Mouse (Mus musculus): ENCODE measurements around the gene Smyd3. TPM values are rescaled to one million over a fixed set of nuclear protein-coding genes. Genes with fewer than 3 reads are reported as not detected.

The Smyd3 gene
- polyA plus RNA-seq, 1 experiment, result 2.4 TPM

DNA sequence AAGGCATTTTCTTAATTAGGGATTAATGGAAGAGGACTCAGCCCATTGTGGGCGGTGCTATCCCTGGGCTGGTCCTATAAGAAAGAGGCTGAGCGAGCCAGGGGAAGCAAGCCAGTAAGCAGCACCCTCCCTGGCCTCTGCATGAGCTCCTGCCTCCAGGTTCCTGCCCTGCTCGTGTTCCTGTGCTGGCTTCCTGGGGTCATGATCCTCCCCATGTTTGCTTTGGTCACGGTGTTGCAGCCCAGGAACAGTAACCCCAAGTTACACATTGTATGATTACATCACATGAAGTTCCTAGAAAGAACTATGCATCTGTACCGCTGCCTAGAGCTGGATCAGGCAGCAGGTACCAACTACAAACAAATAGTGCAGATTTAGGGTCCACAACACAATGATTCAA, 536.2 kb downstream of the Smyd3 start:
- Histone ChIP-seq H3K27ac (ENCODE audit: control insufficient read depth, insufficient read depth, low read depth, low read length) (no peak overlapping the region), H3K4me3 (ENCODE audit: control insufficient read depth, low read depth, low read length) (no peak overlapping the region), H3K27me3 (ENCODE audit: control insufficient read depth, insufficient read depth, low read length) (no peaks in the 10 kb centered on the region), H3K4me1 (ENCODE audit: control insufficient read depth, insufficient read depth, low read length) (no peaks in the 10 kb centered on the region), H3K36me3 (ENCODE audit: control insufficient read depth, insufficient read depth, low read length) (no peaks in the 10 kb centered on the region)
- TF ChIP-seq POLR2A (IDR thresholded peaks at IDR 0.05; ENCODE audit: control insufficient read depth, low read depth, low read length) (no peak), CTCF (IDR thresholded peaks at IDR 0.05; ENCODE audit: control insufficient read depth, insufficient read depth, insufficient replicate concordance, low read depth, low read length) (no peak)

DNA sequence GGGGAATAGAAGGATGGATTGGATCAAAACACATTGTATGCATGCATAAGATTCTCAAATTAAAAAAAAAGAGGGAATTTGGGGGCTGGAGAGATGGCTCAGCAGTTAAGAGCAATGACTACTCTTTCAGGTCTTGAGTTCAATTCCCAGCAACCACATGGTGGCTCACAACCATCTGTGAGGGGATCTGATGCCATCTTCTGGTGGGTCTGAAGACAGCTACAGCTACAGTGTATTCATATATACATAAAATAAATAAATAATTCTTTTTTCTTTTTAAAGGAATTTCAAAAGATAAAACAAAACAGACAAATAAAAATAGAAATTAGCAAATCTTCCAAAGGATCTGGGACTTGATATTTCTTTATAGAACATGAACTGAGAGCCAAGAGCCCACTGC, 537.7 kb downstream of the Smyd3 start:
- H3K4me1 ChIP-seq (ENCODE audit: control insufficient read depth, insufficient read depth, low read length), result no peaks in the 10 kb centered on the region
- H3K27ac ChIP-seq (ENCODE audit: control insufficient read depth, insufficient read depth, low read depth, low read length), result no peak overlapping the region
- H3K36me3 ChIP-seq (ENCODE audit: control insufficient read depth, insufficient read depth, low read length), result no peaks in the 10 kb centered on the region
- H3K4me3 ChIP-seq (ENCODE audit: control insufficient read depth, low read depth, low read length), result no peak overlapping the region
- no peaks in the 10 kb centered on the region for H3K27me3 ChIP-seq (ENCODE audit: control insufficient read depth, insufficient read depth, low read length)
- TF ChIP-seq CTCF (IDR thresholded peaks at IDR 0.05; ENCODE audit: control insufficient read depth, insufficient read depth, insufficient replicate concordance, low read depth, low read length) (no peak), POLR2A (IDR thresholded peaks at IDR 0.05; ENCODE audit: control insufficient read depth, low read depth, low read length) (no peak)

DNA sequence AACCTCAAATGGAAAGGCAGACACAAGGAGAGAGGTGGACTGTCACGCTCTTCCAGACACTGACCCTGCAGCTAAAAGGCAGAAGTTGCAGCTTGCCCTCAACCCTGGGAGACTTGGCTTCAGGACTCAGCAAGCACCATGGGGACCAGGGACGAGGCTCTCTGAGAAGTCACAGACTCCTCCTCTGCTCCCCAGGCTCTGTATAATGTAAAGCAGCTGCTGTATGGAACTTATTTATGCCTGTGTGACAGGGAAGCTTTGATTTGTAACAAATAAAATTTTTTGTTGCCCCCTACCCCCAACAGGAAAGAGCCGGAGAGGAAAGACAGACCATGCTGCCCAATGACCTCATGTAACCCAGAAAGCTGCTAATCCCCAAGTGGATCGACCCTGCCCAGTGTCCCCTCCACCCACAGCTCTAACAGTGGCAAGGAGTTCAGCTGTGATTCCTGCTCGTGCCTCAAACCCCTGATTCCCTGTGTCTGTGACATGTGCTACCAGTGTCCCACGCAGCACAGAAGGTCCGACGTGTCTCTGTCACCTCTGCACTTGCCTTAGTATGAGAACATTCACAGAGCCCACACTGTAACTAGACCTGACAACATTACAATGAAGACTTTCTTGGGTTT, 539.1 kb downstream of the Smyd3 start:
- TF ChIP-seq CTCF (IDR thresholded peaks at IDR 0.05; ENCODE audit: control insufficient read depth, insufficient read depth, insufficient replicate concordance, low read depth, low read length) (no peak), POLR2A (IDR thresholded peaks at IDR 0.05; ENCODE audit: control insufficient read depth, low read depth, low read length) (no peak)
- no peaks in the 10 kb centered on the region for H3K36me3 ChIP-seq (ENCODE audit: control insufficient read depth, insufficient read depth, low read length)
- no peaks in the 10 kb centered on the region for H3K4me1 ChIP-seq (ENCODE audit: control insufficient read depth, insufficient read depth, low read length)
- no peak overlapping the region for H3K27ac ChIP-seq (ENCODE audit: control insufficient read depth, insufficient read depth, low read depth, low read length)
- no peak overlapping the region for H3K4me3 ChIP-seq (ENCODE audit: control insufficient read depth, low read depth, low read length)
- H3K27me3 ChIP-seq (ENCODE audit: control insufficient read depth, insufficient read depth, low read length), result no peaks in the 10 kb centered on the region

DNA sequence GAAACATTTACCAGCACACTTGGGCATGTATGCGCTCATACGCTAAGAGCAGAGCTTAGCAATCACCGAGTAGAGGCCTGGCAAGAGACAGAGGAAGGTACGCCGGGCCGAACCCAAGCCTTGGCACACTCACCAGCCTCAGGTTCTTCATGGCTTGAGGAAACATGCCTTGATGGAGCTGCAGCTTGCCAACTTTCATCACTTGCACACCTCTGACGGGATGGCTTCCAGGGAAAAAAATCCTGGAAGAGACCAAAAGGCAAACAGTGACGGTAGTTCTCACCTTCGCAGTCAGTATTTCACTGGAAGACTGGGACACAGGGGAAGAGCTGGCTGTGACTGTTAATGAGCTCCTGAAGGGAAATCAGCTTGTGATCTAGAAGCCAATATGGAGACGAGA, 545.8 kb downstream of the Smyd3 start:
- H3K4me3 ChIP-seq (ENCODE audit: control insufficient read depth, low read depth, low read length), result no peak overlapping the region
- no peaks in the 10 kb centered on the region for H3K4me1 ChIP-seq (ENCODE audit: control insufficient read depth, insufficient read depth, low read length)
- H3K27ac ChIP-seq (ENCODE audit: control insufficient read depth, insufficient read depth, low read depth, low read length), result no peak overlapping the region
- TF ChIP-seq CTCF (IDR thresholded peaks at IDR 0.05; ENCODE audit: control insufficient read depth, insufficient read depth, insufficient replicate concordance, low read depth, low read length) (no peak), POLR2A (IDR thresholded peaks at IDR 0.05; ENCODE audit: control insufficient read depth, low read depth, low read length) (no peak)
- H3K27me3 ChIP-seq (ENCODE audit: control insufficient read depth, insufficient read depth, low read length), result no peaks in the 10 kb centered on the region
- no peaks in the 10 kb centered on the region for H3K36me3 ChIP-seq (ENCODE audit: control insufficient read depth, insufficient read depth, low read length)

DNA sequence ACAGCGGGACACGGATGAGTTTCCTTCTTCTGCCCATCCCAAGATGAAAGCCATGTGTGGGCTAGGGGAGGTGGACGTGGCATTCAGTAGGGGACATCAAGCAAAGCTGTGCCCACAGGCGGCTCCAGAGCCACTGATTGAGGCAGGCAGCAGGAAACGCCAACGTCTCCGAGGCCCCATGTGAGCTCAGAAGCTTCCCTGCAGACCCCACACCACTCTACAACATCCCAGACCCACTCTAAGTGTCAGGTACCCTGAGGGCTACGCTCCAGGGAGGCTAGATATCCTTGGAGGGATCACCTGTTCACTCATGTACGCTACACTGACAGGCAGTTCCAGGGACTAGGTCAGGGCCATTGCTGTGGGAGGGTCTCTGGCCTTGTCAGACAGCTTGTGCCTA, 556.2 kb downstream of the Smyd3 start:
- no peaks in the 10 kb centered on the region for H3K36me3 ChIP-seq (ENCODE audit: control insufficient read depth, insufficient read depth, low read length)
- no peak overlapping the region for H3K4me3 ChIP-seq (ENCODE audit: control insufficient read depth, low read depth, low read length)
- no peak overlapping the region for H3K27ac ChIP-seq (ENCODE audit: control insufficient read depth, insufficient read depth, low read depth, low read length)
- H3K27me3 ChIP-seq (ENCODE audit: control insufficient read depth, insufficient read depth, low read length), result no peaks in the 10 kb centered on the region
- no peaks in the 10 kb centered on the region for H3K4me1 ChIP-seq (ENCODE audit: control insufficient read depth, insufficient read depth, low read length)
- TF ChIP-seq POLR2A (IDR thresholded peaks at IDR 0.05; ENCODE audit: control insufficient read depth, low read depth, low read length) (no peak), CTCF (IDR thresholded peaks at IDR 0.05; ENCODE audit: control insufficient read depth, insufficient read depth, insufficient replicate concordance, low read depth, low read length) (no peak)

DNA sequence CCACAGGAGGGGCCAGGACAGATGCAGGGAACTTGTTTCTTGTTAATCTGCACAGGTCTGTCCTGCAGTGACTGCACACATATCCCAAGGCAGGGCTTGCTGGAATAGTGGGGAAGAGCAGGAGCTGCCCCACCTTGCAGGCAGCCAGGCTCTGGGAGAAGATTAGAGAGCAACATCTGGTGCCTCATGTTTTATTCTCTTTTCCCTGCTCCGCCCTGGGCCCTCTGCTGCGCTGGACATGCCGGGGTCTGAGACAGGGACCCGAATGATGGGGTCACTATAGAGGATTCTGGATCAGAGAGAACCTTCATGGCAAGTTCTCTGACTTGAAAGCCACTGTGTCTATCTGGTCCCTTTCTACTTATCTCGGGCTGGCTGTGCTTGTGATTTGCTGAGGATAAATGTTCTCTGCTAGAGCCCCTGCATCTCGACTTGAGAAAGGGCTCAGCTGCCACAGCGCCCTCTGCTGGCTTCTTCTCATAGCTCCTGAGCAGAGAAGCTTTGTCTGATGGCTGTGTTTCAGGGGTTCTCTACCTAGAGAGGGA, 557.8 kb downstream of the Smyd3 start:
- Histone ChIP-seq H3K4me3 (ENCODE audit: control insufficient read depth, low read depth, low read length) (no peak overlapping the region), H3K27ac (ENCODE audit: control insufficient read depth, insufficient read depth, low read depth, low read length) (no peak overlapping the region), H3K4me1 (ENCODE audit: control insufficient read depth, insufficient read depth, low read length) (no peaks in the 10 kb centered on the region), H3K36me3 (ENCODE audit: control insufficient read depth, insufficient read depth, low read length) (no peaks in the 10 kb centered on the region), H3K27me3 (ENCODE audit: control insufficient read depth, insufficient read depth, low read length) (no peaks in the 10 kb centered on the region)
- TF ChIP-seq CTCF (IDR thresholded peaks at IDR 0.05; ENCODE audit: control insufficient read depth, insufficient read depth, insufficient replicate concordance, low read depth, low read length) (peak; percentile 70; the same call in 1 of the 2 replicates), POLR2A (IDR thresholded peaks at IDR 0.05; ENCODE audit: control insufficient read depth, low read depth, low read length) (no peak)

DNA sequence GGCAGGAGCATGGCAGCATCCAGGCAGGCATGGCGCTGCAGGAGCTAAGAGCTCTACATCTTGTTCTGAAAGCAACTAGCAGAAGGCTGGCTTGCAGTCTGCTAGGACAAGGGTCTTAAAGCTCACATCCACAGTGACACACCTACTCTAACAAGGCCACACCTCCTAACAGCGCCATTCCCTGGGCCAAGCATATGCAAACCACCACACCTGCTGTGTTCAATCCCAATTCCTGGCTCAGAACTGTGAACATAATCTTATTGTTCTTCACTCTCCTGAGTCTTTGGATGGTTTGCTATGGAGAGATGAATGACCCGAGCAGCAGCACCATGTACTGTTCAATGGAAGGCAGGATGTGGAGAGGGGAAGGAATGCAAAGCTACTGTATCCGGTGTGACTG, 559.2 kb downstream of the Smyd3 start:
- H3K27ac ChIP-seq (ENCODE audit: control insufficient read depth, insufficient read depth, low read depth, low read length), result no peak overlapping the region
- no peaks in the 10 kb centered on the region for H3K4me1 ChIP-seq (ENCODE audit: control insufficient read depth, insufficient read depth, low read length)
- H3K36me3 ChIP-seq (ENCODE audit: control insufficient read depth, insufficient read depth, low read length), result no peaks in the 10 kb centered on the region
- no peak overlapping the region for H3K4me3 ChIP-seq (ENCODE audit: control insufficient read depth, low read depth, low read length)
- no peak for TF ChIP-seq CTCF (IDR thresholded peaks at IDR 0.05; ENCODE audit: control insufficient read depth, insufficient read depth, insufficient replicate concordance, low read depth, low read length)
- TF ChIP-seq POLR2A (IDR thresholded peaks at IDR 0.05; ENCODE audit: control insufficient read depth, low read depth, low read length), result no peak
- no peaks in the 10 kb centered on the region for H3K27me3 ChIP-seq (ENCODE audit: control insufficient read depth, insufficient read depth, low read length)

Measured in testis, adult 2 months (tissue).